Mouse (Mus musculus): ENCODE results near the gene Mypn. TPM values are rescaled to one million over a fixed set of nuclear protein-coding genes. Genes with fewer than 3 reads are reported as not detected.

The Mypn gene
- total and polyA plus RNA-seq, 2 experiments from 2014 or later: 12.7 to 26.5 TPM

DNA sequence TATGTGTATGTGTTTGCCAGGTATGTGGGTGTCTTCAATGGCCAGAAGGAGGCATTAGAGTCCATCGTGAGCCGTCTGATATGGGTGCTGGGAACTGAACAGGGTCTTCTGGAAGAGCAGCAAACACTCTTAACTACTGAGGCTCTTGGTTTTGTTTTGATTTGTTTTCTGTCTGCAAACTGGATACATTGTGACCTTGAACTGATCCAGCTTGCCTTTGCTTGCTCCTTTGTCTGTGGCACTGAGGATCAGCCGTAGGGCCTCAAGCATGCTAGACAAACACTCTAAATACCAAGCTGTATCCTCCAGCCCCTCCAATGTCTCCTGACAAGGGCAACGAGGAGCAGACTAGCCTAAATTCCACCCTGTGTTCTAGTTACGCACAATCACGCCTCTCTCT is 76.6 kb downstream of the Mypn start:
- H3K27me3 ChIP-seq (ENCODE audit: control insufficient read depth, insufficient read depth, low read length): no peaks in the 10 kb centered on the region
- H3K4me1 ChIP-seq (ENCODE audit: control insufficient read depth, insufficient read depth): no peaks in the 10 kb centered on the region
- no peak for DNase-seq (ENCODE audit: low spot score)
- no peak for TF ChIP-seq EP300 (IDR thresholded peaks at IDR 0.05; ENCODE audit: low read depth)
- no peak for TF ChIP-seq CTCF (IDR thresholded peaks at IDR 0.05; ENCODE audit: low read depth)
- no peak overlapping the region for H3K4me3 ChIP-seq (ENCODE audit: low read depth, low read length)
- no peak overlapping the region for H3K4me2 ChIP-seq (ENCODE audit: low read depth, low read length)
- peaks cover 32% of the 10 kb centered on the region for H3K36me3 ChIP-seq (replicated peaks; ENCODE audit: control insufficient read depth, insufficient read depth, low read length)
- 84% methylated on average over 6 of the region's 6 CpGs for WGBS
- H3K9me3 ChIP-seq (replicated peaks; ENCODE audit: control insufficient read depth, low read length): no peaks in the 10 kb centered on the region
- H3K27ac ChIP-seq (ENCODE audit: low read depth): peak overlapping the region; percentile 96
- H3K9ac ChIP-seq (replicated peaks; ENCODE audit: low read depth, low read length): no peak overlapping the region
- ATAC-seq (ENCODE audit: insufficient read depth, low read depth): no peak

GRCm38 (mm10) chr10:63126116-63126515 is 77.6 kb downstream of the Mypn start:
- ATAC-seq (ENCODE audit: insufficient read depth, low read depth) (no peak), DNase-seq (ENCODE audit: low spot score) (no peak)
- Histone ChIP-seq H3K9me3 (replicated peaks; ENCODE audit: control insufficient read depth, low read length) (no peaks in the 10 kb centered on the region), H3K4me3 (ENCODE audit: low read depth, low read length) (no peak overlapping the region), H3K9ac (replicated peaks; ENCODE audit: low read depth, low read length) (no peak overlapping the region), H3K36me3 (replicated peaks; ENCODE audit: control insufficient read depth, insufficient read depth, low read length) (peaks cover 40% of the 10 kb centered on the region), H3K27ac (ENCODE audit: low read depth) (no peak overlapping the region), H3K4me2 (ENCODE audit: low read depth, low read length) (no peak overlapping the region), H3K27me3 (ENCODE audit: control insufficient read depth, insufficient read depth, low read length) (no peaks in the 10 kb centered on the region), H3K4me1 (ENCODE audit: control insufficient read depth, insufficient read depth) (no peaks in the 10 kb centered on the region)
- 84% methylated on average over 4 of the region's 4 CpGs for WGBS
- TF ChIP-seq EP300 (IDR thresholded peaks at IDR 0.05; ENCODE audit: low read depth) (no peak), CTCF (IDR thresholded peaks at IDR 0.05; ENCODE audit: low read depth) (no peak)

DNA sequence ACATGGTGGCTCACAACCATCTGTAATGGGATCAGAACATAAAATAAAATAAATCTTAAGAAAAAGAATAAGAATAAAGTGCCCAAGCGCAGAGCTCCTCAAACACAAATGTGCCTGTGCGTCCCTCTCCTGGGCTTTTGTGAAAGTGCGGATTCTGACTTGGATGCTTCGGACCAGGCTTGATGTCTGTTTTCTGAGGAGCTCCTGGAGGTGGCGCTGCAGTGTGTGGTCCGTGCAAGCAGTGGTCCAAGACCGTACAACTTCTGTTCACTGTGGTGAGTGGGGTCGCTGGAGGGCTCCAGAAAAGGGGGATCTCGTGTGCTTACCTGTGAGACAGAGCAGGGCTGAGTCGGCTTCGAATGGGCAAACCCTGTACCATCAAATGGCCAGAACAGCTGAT is 78.4 kb downstream of the Mypn start:
- Histone ChIP-seq H3K4me3 (ENCODE audit: low read depth, low read length) (no peak overlapping the region), H3K4me2 (ENCODE audit: low read depth, low read length) (no peak overlapping the region), H3K4me1 (ENCODE audit: control insufficient read depth, insufficient read depth) (no peaks in the 10 kb centered on the region), H3K27ac (ENCODE audit: low read depth) (no peak overlapping the region), H3K27me3 (ENCODE audit: control insufficient read depth, insufficient read depth, low read length) (no peaks in the 10 kb centered on the region), H3K9me3 (replicated peaks; ENCODE audit: control insufficient read depth, low read length) (no peaks in the 10 kb centered on the region), H3K36me3 (replicated peaks; ENCODE audit: control insufficient read depth, insufficient read depth, low read length) (peaks cover 40% of the 10 kb centered on the region), H3K9ac (replicated peaks; ENCODE audit: low read depth, low read length) (no peak overlapping the region)
- ATAC-seq (ENCODE audit: insufficient read depth, low read depth) (no peak), DNase-seq (ENCODE audit: low spot score) (no peak)
- 53% methylated on average over 11 of the region's 11 CpGs for WGBS
- TF ChIP-seq CTCF (IDR thresholded peaks at IDR 0.05; ENCODE audit: low read depth) (peak; percentile 14; the same call in 1 of the 2 replicates), EP300 (IDR thresholded peaks at IDR 0.05; ENCODE audit: low read depth) (no peak)

GRCm38 (mm10) chr10:63124016-63124415 is 79.7 kb downstream of the Mypn start:
- H3K4me3 ChIP-seq (ENCODE audit: low read depth, low read length): no peak overlapping the region
- H3K27me3 ChIP-seq (ENCODE audit: control insufficient read depth, insufficient read depth, low read length): no peaks in the 10 kb centered on the region
- H3K9me3 ChIP-seq (replicated peaks; ENCODE audit: control insufficient read depth, low read length): no peaks in the 10 kb centered on the region
- 90% methylated on average over 10 of the region's 10 CpGs for WGBS
- H3K27ac ChIP-seq (ENCODE audit: low read depth): no peak overlapping the region
- H3K4me1 ChIP-seq (ENCODE audit: control insufficient read depth, insufficient read depth): no peaks in the 10 kb centered on the region
- no peak overlapping the region for H3K4me2 ChIP-seq (ENCODE audit: low read depth, low read length)
- DNase-seq (ENCODE audit: low spot score) (no peak), ATAC-seq (ENCODE audit: insufficient read depth, low read depth) (no peak)
- TF ChIP-seq CTCF (IDR thresholded peaks at IDR 0.05; ENCODE audit: low read depth): no peak
- no peak for TF ChIP-seq EP300 (IDR thresholded peaks at IDR 0.05; ENCODE audit: low read depth)
- no peak overlapping the region for H3K9ac ChIP-seq (replicated peaks; ENCODE audit: low read depth, low read length)
- peaks cover 46% of the 10 kb centered on the region for H3K36me3 ChIP-seq (replicated peaks; ENCODE audit: control insufficient read depth, insufficient read depth, low read length)

DNA sequence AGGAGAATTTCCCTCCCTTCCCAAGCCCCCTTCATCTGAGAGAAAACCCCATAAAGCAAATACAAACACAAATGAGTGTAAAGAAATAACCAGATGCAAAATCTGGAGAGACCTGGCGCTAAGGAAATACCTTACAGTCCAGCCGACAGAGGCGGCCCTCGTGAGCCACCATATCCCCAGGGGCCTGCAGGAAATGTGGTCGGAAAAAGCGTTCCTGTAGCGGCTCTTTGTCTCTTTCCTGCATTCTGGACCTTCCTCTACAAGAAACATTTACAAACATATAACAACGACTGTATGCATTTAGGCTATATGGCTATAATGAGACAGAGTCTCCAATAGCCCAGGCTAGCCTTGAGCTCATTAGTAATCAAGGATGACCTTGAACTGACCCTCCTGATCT is 80.6 kb downstream of the Mypn start:
- DNase-seq (ENCODE audit: low spot score): no peak
- peaks cover 54% of the 10 kb centered on the region for H3K36me3 ChIP-seq (replicated peaks; ENCODE audit: control insufficient read depth, insufficient read depth, low read length)

DNA sequence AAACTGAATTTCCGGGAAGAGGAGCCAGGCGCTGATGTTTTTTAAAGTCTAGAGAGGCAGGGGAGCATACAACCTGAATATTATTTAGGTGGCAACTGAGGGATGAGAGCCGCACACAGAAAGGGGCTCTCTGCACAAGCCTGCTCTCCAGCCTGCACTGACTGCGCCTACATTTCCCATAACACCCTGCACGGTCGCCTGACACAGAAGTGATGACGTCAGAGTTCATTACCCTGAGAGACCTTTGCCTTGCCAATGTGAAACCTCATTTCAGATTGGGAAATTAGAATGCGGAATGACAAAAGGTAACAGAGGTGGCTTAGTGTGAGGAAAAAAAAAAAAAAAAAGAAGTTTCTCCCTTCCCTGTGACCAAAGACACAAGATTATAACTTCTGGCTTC is 81.2 kb downstream of the Mypn start:
- Histone ChIP-seq H3K4me2 (ENCODE audit: low read depth, low read length) (no peak overlapping the region), H3K36me3 (replicated peaks; ENCODE audit: control insufficient read depth, insufficient read depth, low read length) (peaks cover 61% of the 10 kb centered on the region), H3K9me3 (replicated peaks; ENCODE audit: control insufficient read depth, low read length) (no peaks in the 10 kb centered on the region), H3K27ac (ENCODE audit: low read depth) (no peak overlapping the region), H3K27me3 (ENCODE audit: control insufficient read depth, insufficient read depth, low read length) (no peaks in the 10 kb centered on the region), H3K4me3 (ENCODE audit: low read depth, low read length) (no peak overlapping the region), H3K4me1 (ENCODE audit: control insufficient read depth, insufficient read depth) (no peaks in the 10 kb centered on the region), H3K9ac (replicated peaks; ENCODE audit: low read depth, low read length) (no peak overlapping the region)
- 38% methylated on average over 8 of the region's 8 CpGs for WGBS
- TF ChIP-seq EP300 (IDR thresholded peaks at IDR 0.05; ENCODE audit: low read depth) (no peak), CTCF (IDR thresholded peaks at IDR 0.05; ENCODE audit: low read depth) (no peak)
- ATAC-seq (ENCODE audit: insufficient read depth, low read depth) (no peak; the same call in 1 of the 2 replicates), DNase-seq (ENCODE audit: low spot score) (peak; percentile 35)

More for the DNA sequence above, 80.6 kb downstream of the Mypn start:
- H3K9me3 ChIP-seq (replicated peaks; ENCODE audit: control insufficient read depth, low read length): no peaks in the 10 kb centered on the region
- no peak for ATAC-seq (ENCODE audit: insufficient read depth, low read depth)
- no peak overlapping the region for H3K4me3 ChIP-seq (ENCODE audit: low read depth, low read length)
- 66% methylated on average over 8 of the region's 8 CpGs for WGBS
- H3K4me2 ChIP-seq (ENCODE audit: low read depth, low read length): no peak overlapping the region
- no peak for TF ChIP-seq CTCF (IDR thresholded peaks at IDR 0.05; ENCODE audit: low read depth)
- no peak for TF ChIP-seq EP300 (IDR thresholded peaks at IDR 0.05; ENCODE audit: low read depth)
- no peak overlapping the region for H3K27ac ChIP-seq (ENCODE audit: low read depth)
- no peaks in the 10 kb centered on the region for H3K27me3 ChIP-seq (ENCODE audit: control insufficient read depth, insufficient read depth, low read length)
- no peak overlapping the region for H3K9ac ChIP-seq (replicated peaks; ENCODE audit: low read depth, low read length)
- no peaks in the 10 kb centered on the region for H3K4me1 ChIP-seq (ENCODE audit: control insufficient read depth, insufficient read depth)
